Mouse (Mus musculus): ENCODE results near the gene Ntrk2. TPM values are rescaled to one million over a fixed set of nuclear protein-coding genes. Genes with fewer than 3 reads are reported as not detected.

The Ntrk2 gene
- polyA plus RNA-seq, 1 experiment = 1.2 TPM

- WGBS = 88% methylated on average over 1 of the region's 1 CpGs
- no peak for DNase-seq (ENCODE audit: low read depth, low spot score)
Observed at GRCm38 (mm10) chr13:58836891-58837290, 30.5 kb downstream of the Ntrk2 start.

GRCm38 (mm10) chr13:58838110-58838509 is 31.7 kb downstream of the Ntrk2 start:
- 85% methylated on average over 8 of the region's 8 CpGs for WGBS
- no peak for DNase-seq (ENCODE audit: low read depth, low spot score)

GRCm38 (mm10) chr13:58840731-58841359 is 34.5 kb downstream of the Ntrk2 start:
- WGBS = 14% methylated on average over 7 of the region's 7 CpGs
- DNase-seq (ENCODE audit: low read depth, low spot score) = peak; percentile 54

- DNase-seq (ENCODE audit: low read depth, low spot score) = no peak
- 90% methylated on average over 9 of the region's 9 CpGs for WGBS
Observed at GRCm38 (mm10) chr13:58843826-58844225, 37.5 kb downstream of the Ntrk2 start.

- WGBS = 87% methylated on average over 4 of the region's 4 CpGs
- DNase-seq (ENCODE audit: low read depth, low spot score) = no peak
Observed at GRCm38 (mm10) chr13:58848578-58848977, 42.2 kb downstream of the Ntrk2 start.

GRCm38 (mm10) chr13:58853685-58854084 is 47.3 kb downstream of the Ntrk2 start:
- DNase-seq (ENCODE audit: low read depth, low spot score) = no peak
- WGBS = 77% methylated on average over 6 of the region's 6 CpGs

- no peak for DNase-seq (ENCODE audit: low read depth, low spot score)
- 88% methylated on average over 10 of the region's 10 CpGs for WGBS
Observed at GRCm38 (mm10) chr13:58866239-58866638, 59.9 kb downstream of the Ntrk2 start.

GRCm38 (mm10) chr13:58866776-58867435 is 60.5 kb downstream of the Ntrk2 start:
- 79% methylated on average over 8 of the region's 8 CpGs for WGBS
- DNase-seq (ENCODE audit: low read depth, low spot score) = no peak

GRCm38 (mm10) chr13:58882468-58882867 is 76.1 kb downstream of the Ntrk2 start:
- DNase-seq (ENCODE audit: low read depth, low spot score) = no peak
- 87% methylated on average over 3 of the region's 3 CpGs for WGBS

- 75% methylated on average over 5 of the region's 5 CpGs for WGBS
- no peak for DNase-seq (ENCODE audit: low read depth, low spot score)
Observed at GRCm38 (mm10) chr13:58882916-58883315, 76.5 kb downstream of the Ntrk2 start.

GRCm38 (mm10) chr13:58886108-58886507 is 79.7 kb downstream of the Ntrk2 start:
- DNase-seq (ENCODE audit: low read depth, low spot score) = no peak
- 80% methylated on average over 8 of the region's 8 CpGs for WGBS

- 31% methylated on average over 12 of the region's 12 CpGs for WGBS
- DNase-seq (ENCODE audit: low read depth, low spot score) = peak; percentile 40
Observed at GRCm38 (mm10) chr13:58896254-58896910, 90.0 kb downstream of the Ntrk2 start.

- 78% methylated on average over 2 of the region's 2 CpGs for WGBS
- no peak for DNase-seq (ENCODE audit: low read depth, low spot score)
Observed at GRCm38 (mm10) chr13:58899337-58899736, 93.0 kb downstream of the Ntrk2 start.

- DNase-seq (ENCODE audit: low read depth, low spot score) = no peak
- 84% methylated on average over 8 of the region's 8 CpGs for WGBS
Observed at GRCm38 (mm10) chr13:58902313-58902712, 95.9 kb downstream of the Ntrk2 start.

- DNase-seq (ENCODE audit: low read depth, low spot score) = no peak
- WGBS = 59% methylated on average over 13 of the region's 13 CpGs
Observed at GRCm38 (mm10) chr13:58904742-58905735, 98.7 kb downstream of the Ntrk2 start.

- no peak for DNase-seq (ENCODE audit: low read depth, low spot score)
- 95% methylated on average over 2 of the region's 2 CpGs for WGBS
Observed at GRCm38 (mm10) chr13:58911936-58912335, 105.6 kb downstream of the Ntrk2 start.

GRCm38 (mm10) chr13:58912559-58912958 is 106.2 kb downstream of the Ntrk2 start:
- DNase-seq (ENCODE audit: low read depth, low spot score) = no peak

GRCm38 (mm10) chr13:58914061-58914814 is 107.9 kb downstream of the Ntrk2 start:
- DNase-seq (ENCODE audit: low read depth, low spot score) = no peak
- WGBS = 77% methylated on average over 6 of the region's 6 CpGs

- 100% methylated on average over 2 of the region's 2 CpGs for WGBS
- peak; percentile 40 for DNase-seq (ENCODE audit: low read depth, low spot score)
Observed at GRCm38 (mm10) chr13:58916348-58916747, 110.0 kb downstream of the Ntrk2 start.

All from large intestine, adult 2 months (tissue).